Mouse (Mus musculus): ENCODE data around the gene Zkscan8.
"Not testable (repeated sequence)": the region's sequence is repeated elsewhere in the genome, so short reads cannot be mapped to it uniquely, and the experiment has no call there.

The Zkscan8 gene

GRCm38 (mm10) chr13:21530781-21531201, at the start of gene Zkscan8:
Zkscan8 (minus strand) TSS chr13:21531120.
- TF ChIP-seq GATA4 (IDR thresholded peaks at IDR 0.05; ENCODE audit: insufficient replicate concordance, low read length): peak; percentile 41; the same call in 1 of the 2 replicates

DNA sequence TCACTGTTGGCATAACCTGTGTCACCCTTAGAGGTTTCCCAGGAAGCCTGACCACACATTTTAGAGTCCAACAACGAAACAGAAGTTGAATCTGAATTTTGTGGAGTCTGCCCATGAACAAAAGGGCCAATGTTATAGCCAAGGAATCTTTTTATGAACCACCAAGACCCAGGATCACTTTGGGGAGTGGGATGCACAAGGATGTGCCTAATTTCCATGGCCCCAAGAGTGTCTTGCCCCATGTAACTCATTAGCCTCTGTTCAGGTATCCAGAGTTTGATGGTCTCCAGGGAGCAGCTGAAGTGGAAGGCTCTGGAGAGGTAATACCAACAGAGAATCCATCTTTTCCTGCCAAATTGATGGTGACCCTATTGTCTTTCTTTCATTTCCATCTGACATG, 28.9 kb upstream of the Zkscan8 start, which contains the start of gene Olfr1535:
Gene Olfr1535, minus strand, starts transcription at position 101 of the 400 bp plus-strand sequence.
- no peak for TF ChIP-seq GATA4 (IDR thresholded peaks at IDR 0.05; ENCODE audit: insufficient replicate concordance, low read length)

DNA sequence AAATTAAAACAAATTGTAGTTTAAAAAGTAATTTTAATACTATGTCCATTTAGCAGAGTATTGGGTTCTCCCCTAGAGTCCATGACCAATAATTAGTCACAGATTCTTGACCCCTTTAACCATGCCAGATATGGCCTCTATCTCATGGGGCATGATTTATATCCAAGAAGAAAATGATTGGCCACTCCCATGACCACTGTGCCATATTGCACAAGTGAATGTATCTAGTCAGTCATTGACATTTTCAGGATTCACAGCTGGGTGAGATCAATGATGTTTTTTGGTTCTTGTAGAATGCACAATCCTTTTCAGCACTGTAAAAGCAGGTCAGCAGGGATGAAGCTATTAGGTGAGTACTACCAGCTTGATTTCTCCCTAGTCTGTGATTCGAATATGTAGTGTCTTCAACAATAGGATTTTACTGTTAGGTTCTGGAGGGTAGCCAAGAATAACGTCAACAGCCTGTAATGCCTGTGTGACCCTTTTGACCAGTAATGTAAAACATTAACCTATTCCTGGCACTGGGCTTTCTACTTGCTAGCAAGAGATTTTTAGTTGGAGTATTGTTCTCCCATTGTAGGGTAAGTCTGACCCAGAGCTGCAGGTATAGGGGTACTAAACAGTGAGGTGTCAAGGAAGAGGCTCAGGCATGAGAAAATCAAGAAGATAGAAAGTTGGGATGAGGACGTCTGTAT, 19.6 kb upstream of the Zkscan8 start:
- no peak for TF ChIP-seq GATA4 (IDR thresholded peaks at IDR 0.05; ENCODE audit: insufficient replicate concordance, low read length)

DNA sequence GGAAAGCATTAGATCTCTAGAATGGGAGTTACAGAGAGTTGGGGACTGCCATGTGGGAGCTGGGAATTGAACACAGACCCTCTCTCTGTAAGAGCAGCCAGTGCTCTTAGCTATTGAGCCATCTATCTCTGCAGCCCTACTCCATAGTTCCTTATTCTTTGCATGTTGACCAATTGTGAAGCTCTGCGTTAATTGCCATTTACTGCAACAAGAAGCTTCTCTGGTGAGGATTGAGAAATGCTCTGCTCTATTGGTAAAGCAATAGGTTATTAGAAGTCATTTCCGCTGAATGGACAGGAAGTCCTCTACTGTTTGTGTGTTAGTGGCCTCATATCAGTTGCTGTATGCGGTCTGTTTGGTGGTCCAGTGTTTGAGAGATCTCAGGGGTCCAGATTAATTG, 18.6 kb upstream of the Zkscan8 start:
- no peak for TF ChIP-seq GATA4 (IDR thresholded peaks at IDR 0.05; ENCODE audit: insufficient replicate concordance, low read length)

DNA sequence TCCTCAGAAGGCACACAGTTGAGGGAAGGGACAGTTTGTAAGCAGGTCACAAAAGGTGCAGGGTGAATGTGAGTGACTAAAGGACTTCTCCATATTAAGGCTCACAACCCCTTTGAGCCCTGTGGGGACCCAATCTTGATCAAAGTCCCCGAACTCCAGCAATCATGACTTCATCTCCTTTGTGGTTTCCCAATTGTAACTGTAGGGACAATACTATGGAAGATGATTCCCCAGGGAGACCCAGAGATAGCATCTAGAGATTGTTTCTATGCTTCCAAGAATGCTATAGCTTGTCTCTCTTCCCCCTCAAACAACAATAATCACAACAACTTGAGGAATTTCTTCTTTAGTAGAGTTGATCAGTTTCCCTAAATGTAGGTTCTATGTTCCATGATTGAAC, 11.8 kb upstream of the Zkscan8 start, which contains the start of gene Olfr1366:
Gene Olfr1366, minus strand, starts transcription at position 101 of the 400 bp plus-strand sequence.
- no peak for TF ChIP-seq GATA4 (IDR thresholded peaks at IDR 0.05; ENCODE audit: insufficient replicate concordance, low read length)

DNA sequence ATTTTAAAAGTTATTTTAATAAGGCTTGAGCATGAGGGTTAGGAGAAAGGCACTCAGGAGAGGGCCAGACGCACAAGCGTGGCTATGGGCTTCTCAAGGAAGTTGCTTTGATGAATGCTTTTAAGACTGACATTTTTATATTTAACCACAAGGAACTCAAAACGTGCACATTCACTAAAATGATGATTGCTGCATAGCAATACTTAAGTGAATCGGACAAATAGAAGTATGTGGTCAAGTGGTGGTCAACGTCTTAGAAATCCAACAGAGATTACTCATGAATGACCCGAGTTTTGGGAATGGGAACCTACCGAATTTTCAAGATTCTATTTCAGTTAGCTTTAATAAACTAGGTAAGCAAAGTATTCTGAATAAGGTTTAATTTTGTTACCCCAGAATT, 784 bp downstream of the Zkscan8 start:
- TF ChIP-seq GATA4 (IDR thresholded peaks at IDR 0.05; ENCODE audit: insufficient replicate concordance, low read length): no peak

DNA sequence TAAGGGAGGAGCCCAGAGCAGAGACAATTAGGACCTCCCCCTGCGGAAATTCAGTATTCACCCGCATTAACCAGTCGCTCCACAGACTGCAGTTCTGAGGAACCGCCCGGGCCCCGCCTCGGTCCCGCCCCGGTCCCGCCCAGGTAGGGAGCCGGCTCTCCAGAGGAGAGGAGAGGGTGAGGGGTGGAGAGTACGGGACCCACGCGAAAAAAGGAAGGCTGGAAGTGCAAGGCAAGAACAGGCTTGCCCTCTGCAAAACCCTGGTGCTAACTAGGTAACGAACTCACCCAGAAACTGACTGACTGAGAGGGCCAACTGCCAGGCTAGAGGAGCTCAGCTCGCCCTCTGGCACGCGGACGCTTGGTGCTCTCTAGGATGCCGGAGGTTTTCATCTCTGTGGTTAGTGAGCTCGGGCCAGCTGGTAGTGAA, 24.7 kb downstream of the Zkscan8 start:
- peak; percentile 22; the same call in 1 of the 2 replicates for TF ChIP-seq GATA4 (IDR thresholded peaks at IDR 0.05; ENCODE audit: insufficient replicate concordance, low read length)

DNA sequence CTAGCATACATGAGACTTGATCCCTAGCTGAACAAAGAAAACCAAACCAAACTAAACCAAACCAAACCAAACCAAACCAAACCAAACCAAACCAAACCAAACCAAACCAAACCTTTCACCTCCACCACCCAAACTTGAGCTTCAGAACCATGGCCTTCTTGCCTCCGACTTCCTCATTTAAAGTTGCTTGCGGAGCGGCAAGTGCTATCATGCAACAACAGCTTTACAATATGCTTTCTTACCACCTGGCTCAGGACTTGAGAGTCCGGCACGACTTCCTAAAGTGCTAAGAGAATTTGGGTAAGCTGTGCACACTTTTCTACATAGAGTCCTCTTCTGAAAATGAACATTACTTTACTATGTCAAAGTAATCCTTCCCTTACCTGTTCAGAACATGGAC, 28.6 kb downstream of the Zkscan8 start:
- TF ChIP-seq GATA4 (IDR thresholded peaks at IDR 0.05; ENCODE audit: insufficient replicate concordance, low read length): no peak

- TF ChIP-seq GATA4 (IDR thresholded peaks at IDR 0.05; ENCODE audit: insufficient replicate concordance, low read length): not testable (repeated sequence)
These were observed 29.7 kb downstream of the Zkscan8 start, which contains the start of gene Gm11273 for GRCm38 (mm10) chr13:21501182-21501581. Gm11273 (minus strand) TSS chr13:21501418.

DNA sequence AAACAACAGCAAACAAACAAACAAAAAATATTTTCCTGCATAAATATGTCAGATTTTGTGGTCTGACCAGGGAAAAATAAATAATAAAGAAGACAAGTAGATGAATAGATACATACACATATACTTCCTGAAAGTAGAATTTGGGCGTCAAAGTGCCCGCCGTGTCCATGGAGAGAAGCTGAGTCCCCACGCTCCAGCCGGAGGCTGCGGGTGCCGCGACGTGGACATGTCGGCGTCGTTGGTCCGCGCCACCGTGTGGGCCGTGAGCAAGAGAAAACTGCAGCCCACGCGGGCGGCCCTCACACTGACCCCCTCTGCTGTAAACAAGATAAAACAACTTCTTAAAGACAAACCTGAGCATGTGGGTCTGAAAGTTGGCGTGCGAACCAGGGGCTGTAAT, 35.8 kb downstream of the Zkscan8 start, which contains the start of gene AK157302:
Gene AK157302, plus strand, starts transcription at position 144 of the 400 bp plus-strand sequence.
- no peak for TF ChIP-seq GATA4 (IDR thresholded peaks at IDR 0.05; ENCODE audit: insufficient replicate concordance, low read length)

DNA sequence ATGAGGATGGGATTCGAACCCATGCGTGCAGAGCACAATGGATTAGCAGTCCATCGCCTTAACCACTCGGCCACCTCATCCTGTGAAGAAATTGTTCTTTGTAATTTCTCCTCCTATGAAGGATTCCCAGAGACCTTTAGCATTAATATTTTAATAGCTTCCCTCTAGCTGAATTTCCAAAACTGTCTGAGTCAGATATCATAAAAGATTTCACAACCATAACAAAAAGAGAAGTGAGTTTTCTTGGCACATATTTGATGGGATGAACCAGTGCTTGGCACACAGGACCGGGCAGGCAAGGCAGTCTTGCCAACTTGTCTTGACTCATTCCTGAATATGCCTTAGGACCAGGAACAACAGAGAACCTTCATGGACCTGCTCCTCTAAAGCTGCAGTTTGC, 38.1 kb downstream of the Zkscan8 start:
- TF ChIP-seq GATA4 (IDR thresholded peaks at IDR 0.05; ENCODE audit: insufficient replicate concordance, low read length): no peak

DNA sequence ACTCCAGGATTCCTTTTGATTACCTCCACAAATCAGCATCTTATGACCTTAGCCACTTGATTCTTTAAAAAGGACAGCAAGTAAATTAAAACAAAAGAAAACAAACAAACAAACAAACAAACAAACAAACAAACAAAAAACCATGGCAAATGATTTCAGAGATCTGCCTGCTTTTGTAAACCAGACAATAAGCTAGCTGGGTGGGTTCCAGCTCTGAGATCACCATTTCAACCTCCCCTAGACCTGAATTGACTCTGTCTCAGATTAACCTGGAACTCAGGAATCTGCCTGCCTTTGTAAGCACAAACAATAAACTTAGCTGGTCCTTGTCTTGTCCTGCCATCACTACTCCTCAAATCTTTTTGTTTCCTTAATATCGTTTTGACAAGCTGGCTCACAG, 44.0 kb downstream of the Zkscan8 start:
- TF ChIP-seq GATA4 (IDR thresholded peaks at IDR 0.05; ENCODE audit: insufficient replicate concordance, low read length): no peak

DNA sequence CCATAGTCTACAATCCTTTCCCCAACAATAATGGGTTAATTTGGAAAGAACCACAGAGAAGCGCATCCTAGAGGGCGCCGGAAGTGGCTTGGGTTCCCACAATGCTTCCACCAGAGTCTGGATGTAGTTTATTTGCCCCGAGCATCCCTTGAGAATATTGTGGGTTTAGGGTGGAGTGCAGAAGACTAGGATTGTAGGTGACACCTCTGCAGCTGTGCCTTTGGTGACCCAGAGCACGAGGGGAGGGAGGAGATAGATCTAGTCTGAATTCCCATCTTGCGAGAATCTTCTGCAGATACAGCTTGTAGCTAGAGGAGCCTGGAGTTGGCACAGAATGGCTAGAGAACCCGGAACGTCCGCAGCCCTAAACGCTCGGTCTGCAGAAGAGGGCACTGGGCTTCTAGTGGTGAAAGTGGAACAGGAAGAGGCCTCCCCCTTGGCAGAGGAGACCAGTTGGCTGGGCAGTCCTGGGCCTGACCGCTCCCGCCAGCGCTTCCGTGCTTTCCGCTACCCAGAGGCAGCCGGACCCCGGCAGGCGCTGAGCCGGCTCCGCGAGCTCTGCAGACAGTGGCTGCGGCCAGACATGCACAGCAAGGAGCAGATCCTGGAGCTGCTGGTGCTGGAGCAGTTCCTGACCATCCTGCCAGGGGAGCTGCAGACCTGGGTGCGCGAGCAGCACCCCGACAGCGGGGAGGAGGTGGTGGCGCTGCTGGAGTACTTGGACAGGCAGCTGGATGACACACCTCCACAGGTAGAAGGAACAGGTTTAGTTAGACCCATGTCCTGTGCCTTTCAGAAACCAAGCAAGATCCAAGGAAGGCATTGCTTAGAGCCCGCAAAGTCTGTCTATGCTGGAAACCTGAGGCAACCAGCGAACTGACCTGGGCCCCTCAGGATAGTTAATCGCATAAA, 51.9 kb downstream of the Zkscan8 start, which contains the start of the genes Zkscan4 and Gm10065:
Gene Zkscan4, plus strand, starts transcription at position 149 of the 912 bp plus-strand sequence.
Gene Gm10065, minus strand, starts transcription at position 683 of the 912 bp plus-strand sequence.
- not testable (repeated sequence) for TF ChIP-seq GATA4 (IDR thresholded peaks at IDR 0.05; ENCODE audit: insufficient replicate concordance, low read length)

DNA sequence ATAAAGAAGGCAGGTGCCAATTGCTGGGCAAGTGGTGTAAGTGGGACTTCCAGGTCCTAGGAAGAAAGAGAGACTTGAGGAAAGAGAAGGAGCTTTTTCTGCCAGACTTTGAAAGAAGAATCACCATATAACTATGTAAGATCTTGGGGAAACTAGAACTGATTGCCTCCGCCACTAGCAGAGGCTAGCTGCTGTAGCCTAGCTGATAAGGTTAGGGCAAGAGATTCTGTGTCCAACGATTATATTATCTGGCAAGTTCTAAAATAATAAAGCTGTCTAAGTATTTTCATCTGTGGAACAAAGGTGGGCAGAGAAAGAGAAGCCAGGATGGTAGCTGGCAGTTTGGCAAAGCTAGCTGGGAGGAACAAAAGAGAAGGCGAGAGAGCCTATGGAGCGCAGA, 58.5 kb downstream of the Zkscan8 start:
- TF ChIP-seq GATA4 (IDR thresholded peaks at IDR 0.05; ENCODE audit: insufficient replicate concordance, low read length): no peak

GRCm38 (mm10) chr13:21469097-21469496, 61.8 kb downstream of the Zkscan8 start:
- no peak for TF ChIP-seq GATA4 (IDR thresholded peaks at IDR 0.05; ENCODE audit: insufficient replicate concordance, low read length)
